Mouse (Mus musculus): ENCODE data around the gene Rasgrp3. TPM values are rescaled to one million over a fixed set of nuclear protein-coding genes. Genes with fewer than 3 reads are reported as not detected.
"Not testable (repeated sequence)": the region's sequence is repeated elsewhere in the genome, so short reads cannot be mapped to it uniquely, and the experiment has no call there.

The Rasgrp3 gene
- polyA plus RNA-seq, 1 experiment from 2014 or later = 8.2 TPM

- Histone ChIP-seq H3K4me1 (replicated peaks) (0 out of 2 replicates have a peak, but pooled peaks cover 13% of the 10 kb centered on the region), H3K9ac (no peak overlapping the region), H3K27ac (no peak overlapping the region), H3K4me3 (no peak overlapping the region), H3K36me3 (no peaks in the 10 kb centered on the region), H3K27me3 (no peaks in the 10 kb centered on the region), H3K4me2 (no peak overlapping the region), H3K9me3 (no peaks in the 10 kb centered on the region)
- ATAC-seq (ENCODE audit: low FRiP score) = peak; percentile 52; the same call in 1 of the 2 replicates
- WGBS = 67% methylated on average over 14 of the region's 14 CpGs
These were observed 3.4 kb downstream of the Rasgrp3 start for GRCm38 (mm10) chr17:75439062-75439461.

- Histone ChIP-seq H3K9ac (no peak overlapping the region), H3K4me2 (0 out of 2 replicates have a peak overlapping the region, but pooled peaks have one; percentile 0), H3K27me3 (no peaks in the 10 kb centered on the region), H3K4me1 (replicated peaks) (0 out of 2 replicates have a peak, but pooled peaks cover 13% of the 10 kb centered on the region), H3K9me3 (no peaks in the 10 kb centered on the region), H3K27ac (peak overlapping the region; percentile 50), H3K36me3 (no peaks in the 10 kb centered on the region), H3K4me3 (no peak overlapping the region)
- 38% methylated on average over 7 of the region's 7 CpGs for WGBS
- peak; percentile 37; the same call in 1 of the 2 replicates for ATAC-seq (ENCODE audit: low FRiP score)
These were observed 4.9 kb downstream of the Rasgrp3 start for GRCm38 (mm10) chr17:75440619-75441018.

GRCm38 (mm10) chr17:75441260-75441830 lies 5.6 kb downstream of the Rasgrp3 start:
- no peaks in the 10 kb centered on the region for H3K9me3 ChIP-seq
- H3K4me3 ChIP-seq = no peak overlapping the region
- H3K27me3 ChIP-seq = no peaks in the 10 kb centered on the region
- H3K4me2 ChIP-seq = no peak overlapping the region
- no peaks in the 10 kb centered on the region for H3K36me3 ChIP-seq
- 63% methylated on average over 5 of the region's 5 CpGs for WGBS
- no peak overlapping the region for H3K9ac ChIP-seq
- peak; percentile 30; the same call in 1 of the 2 replicates for ATAC-seq (ENCODE audit: low FRiP score)
- 0 out of 2 replicates have a peak, but pooled peaks cover 13% of the 10 kb centered on the region for H3K4me1 ChIP-seq (replicated peaks)
- no peak overlapping the region for H3K27ac ChIP-seq

GRCm38 (mm10) chr17:75442352-75442751 lies 6.7 kb downstream of the Rasgrp3 start:
- H3K36me3 ChIP-seq = no peaks in the 10 kb centered on the region
- no peak overlapping the region for H3K27ac ChIP-seq
- H3K4me3 ChIP-seq = no peak overlapping the region
- no peak overlapping the region for H3K4me2 ChIP-seq
- no peaks in the 10 kb centered on the region for H3K9me3 ChIP-seq
- H3K27me3 ChIP-seq = no peaks in the 10 kb centered on the region
- WGBS = 93% methylated on average over 8 of the region's 8 CpGs
- no peak overlapping the region for H3K9ac ChIP-seq
- H3K4me1 ChIP-seq (replicated peaks) = 0 out of 2 replicates have a peak, but pooled peaks cover 13% of the 10 kb centered on the region
- no peak for ATAC-seq (ENCODE audit: low FRiP score)

GRCm38 (mm10) chr17:75443064-75443621 lies 7.4 kb downstream of the Rasgrp3 start:
- no peak overlapping the region for H3K4me2 ChIP-seq
- no peak for ATAC-seq (ENCODE audit: low FRiP score)
- H3K36me3 ChIP-seq = no peaks in the 10 kb centered on the region
- 87% methylated on average over 6 of the region's 6 CpGs for WGBS
- H3K4me3 ChIP-seq = no peak overlapping the region
- H3K9ac ChIP-seq = no peak overlapping the region
- no peak overlapping the region for H3K27ac ChIP-seq
- 0 out of 2 replicates have a peak, but pooled peaks cover 13% of the 10 kb centered on the region for H3K4me1 ChIP-seq (replicated peaks)
- no peaks in the 10 kb centered on the region for H3K27me3 ChIP-seq
- no peaks in the 10 kb centered on the region for H3K9me3 ChIP-seq

- ATAC-seq (ENCODE audit: low FRiP score) = no peak
- 94% methylated on average over 3 of the region's 3 CpGs for WGBS
These were observed 12.6 kb downstream of the Rasgrp3 start for GRCm38 (mm10) chr17:75448257-75448656.

GRCm38 (mm10) chr17:75449022-75449421 lies 13.3 kb downstream of the Rasgrp3 start:
- H3K36me3 ChIP-seq = no peaks in the 10 kb centered on the region
- WGBS = 69% methylated on average over 1 of the region's 1 CpGs
- H3K9ac ChIP-seq = no peak overlapping the region
- H3K9me3 ChIP-seq = no peaks in the 10 kb centered on the region
- no peak overlapping the region for H3K27ac ChIP-seq
- H3K4me2 ChIP-seq = no peak overlapping the region
- H3K4me3 ChIP-seq = no peak overlapping the region
- H3K4me1 ChIP-seq (replicated peaks) = no peaks in the 10 kb centered on the region
- H3K27me3 ChIP-seq = no peaks in the 10 kb centered on the region
- no peak for ATAC-seq (ENCODE audit: low FRiP score)

More at GRCm38 (mm10) chr17:75448257-75448656, 12.6 kb downstream of the Rasgrp3 start:
- H3K4me2 ChIP-seq = no peak overlapping the region
- H3K27ac ChIP-seq = no peak overlapping the region
- H3K9ac ChIP-seq = no peak overlapping the region
- 0 out of 2 replicates have a peak, but pooled peaks cover 2% of the 10 kb centered on the region for H3K4me1 ChIP-seq (replicated peaks)
- no peaks in the 10 kb centered on the region for H3K36me3 ChIP-seq
- H3K4me3 ChIP-seq = no peak overlapping the region
- H3K27me3 ChIP-seq = no peaks in the 10 kb centered on the region
- H3K9me3 ChIP-seq = no peaks in the 10 kb centered on the region

GRCm38 (mm10) chr17:75452313-75452712 lies 16.6 kb downstream of the Rasgrp3 start:
- Histone ChIP-seq H3K4me2 (no peak overlapping the region), H3K4me3 (no peak overlapping the region), H3K27me3 (no peaks in the 10 kb centered on the region), H3K36me3 (no peaks in the 10 kb centered on the region), H3K9ac (no peak overlapping the region), H3K27ac (no peak overlapping the region), H3K4me1 (replicated peaks) (no peaks in the 10 kb centered on the region), H3K9me3 (no peaks in the 10 kb centered on the region)
- ATAC-seq (ENCODE audit: low FRiP score) = no peak
- 85% methylated on average over 4 of the region's 4 CpGs for WGBS

- H3K9ac ChIP-seq = no peak overlapping the region
- H3K9me3 ChIP-seq = no peaks in the 10 kb centered on the region
- no peak for ATAC-seq (ENCODE audit: low FRiP score)
- no peaks in the 10 kb centered on the region for H3K36me3 ChIP-seq
- no peak overlapping the region for H3K27ac ChIP-seq
- H3K4me1 ChIP-seq (replicated peaks) = no peaks in the 10 kb centered on the region
- no peaks in the 10 kb centered on the region for H3K27me3 ChIP-seq
- no peak overlapping the region for H3K4me3 ChIP-seq
- H3K4me2 ChIP-seq = no peak overlapping the region
These were observed 17.9 kb downstream of the Rasgrp3 start for GRCm38 (mm10) chr17:75453639-75454038.

GRCm38 (mm10) chr17:75456096-75456495 lies 20.4 kb downstream of the Rasgrp3 start:
- H3K4me2 ChIP-seq; H3K9ac ChIP-seq; ATAC-seq (ENCODE audit: low FRiP score); H3K4me1 ChIP-seq (replicated peaks); H3K27ac ChIP-seq; H3K9me3 ChIP-seq; H3K36me3 ChIP-seq; H3K27me3 ChIP-seq; H3K4me3 ChIP-seq: not testable (repeated sequence)
- WGBS = 91% methylated on average over 9 of the region's 9 CpGs

GRCm38 (mm10) chr17:75460621-75461020 lies 24.9 kb downstream of the Rasgrp3 start:
- Histone ChIP-seq H3K27me3 (0 out of 2 replicates have a peak, but pooled peaks cover 6% of the 10 kb centered on the region), H3K4me1 (replicated peaks) (peaks cover 14% of the 10 kb centered on the region), H3K4me3 (no peak overlapping the region), H3K9ac (no peak overlapping the region), H3K36me3 (no peaks in the 10 kb centered on the region), H3K4me2 (no peak overlapping the region), H3K9me3 (no peaks in the 10 kb centered on the region), H3K27ac (no peak overlapping the region)
- no peak for ATAC-seq (ENCODE audit: low FRiP score)
- 94% methylated on average over 6 of the region's 6 CpGs for WGBS

- Histone ChIP-seq H3K27ac (no peak overlapping the region), H3K4me1 (replicated peaks) (peaks cover 14% of the 10 kb centered on the region), H3K4me3 (no peak overlapping the region), H3K9me3 (no peaks in the 10 kb centered on the region), H3K4me2 (no peak overlapping the region), H3K36me3 (no peaks in the 10 kb centered on the region), H3K27me3 (0 out of 2 replicates have a peak, but pooled peaks cover 6% of the 10 kb centered on the region), H3K9ac (no peak overlapping the region)
- ATAC-seq (ENCODE audit: low FRiP score) = no peak
- WGBS = 96% methylated on average over 1 of the region's 1 CpGs
These were observed 26.1 kb downstream of the Rasgrp3 start for GRCm38 (mm10) chr17:75461771-75462170.

GRCm38 (mm10) chr17:75463223-75463622 lies 27.5 kb downstream of the Rasgrp3 start:
- not testable (repeated sequence) for H3K4me2 ChIP-seq; ATAC-seq (ENCODE audit: low FRiP score); H3K4me3 ChIP-seq; H3K36me3 ChIP-seq; H3K9me3 ChIP-seq; H3K27ac ChIP-seq; H3K9ac ChIP-seq; H3K27me3 ChIP-seq
- peaks cover 14% of the 10 kb centered on the region for H3K4me1 ChIP-seq (replicated peaks)
- WGBS = 94% methylated on average over 1 of the region's 1 CpGs

Data from hindbrain, embryonic 13.5 days (tissue).